Mouse (Mus musculus) E14TG2a.4 (cell line): Measurements from ENCODE around the gene Tmem44.

Source experiments
- CTCF ChIP-seq: conservative IDR thresholded peaks from 2 replicates; pipeline ENCODE4 v1.5.1; 2014; ENCODE audit warnings: low read length
- NANOG ChIP-seq: IDR thresholded peaks from 2 replicates; pipeline ENCODE4 v1.6.1; 2014; ENCODE audit warnings: borderline replicate concordance, low read length, mixed read lengths
- POU5F1 ChIP-seq: IDR thresholded peaks from 2 replicates; pipeline ENCODE4 v1.6.1; 2014; ENCODE audit warnings: low read length, borderline replicate concordance

DNA sequence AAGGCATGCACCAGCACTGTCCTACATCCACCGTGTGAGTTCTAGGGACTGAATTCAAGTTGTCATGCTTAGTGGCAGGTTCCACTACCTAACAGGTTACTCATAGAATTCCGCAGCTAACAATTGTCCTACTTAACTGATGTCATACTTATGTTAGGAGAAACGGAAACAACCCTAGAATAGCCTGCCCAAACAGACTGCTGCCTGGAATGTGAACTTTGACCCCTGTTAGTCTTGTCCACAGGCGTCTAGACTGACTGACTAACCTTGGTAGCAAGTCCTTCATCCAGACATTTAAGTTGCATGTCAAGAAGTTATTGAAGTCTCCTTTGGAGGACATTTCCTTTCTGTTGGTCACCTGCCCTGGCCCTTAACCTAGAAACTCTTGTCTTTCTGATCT, 64.1 kb downstream of the Tmem44 start:
- TF ChIP-seq CTCF (no peak), NANOG (no peak), POU5F1 (no peak)
